Mouse (Mus musculus) intestine, embryonic 16.5 days (tissue): ENCODE results near the gene Hs3st3a1. TPM values are rescaled to one million over a fixed set of nuclear protein-coding genes. Genes with fewer than 3 reads are reported as not detected.

Experiments
- ATAC-seq: fragments of 200-750 bp; cut with Nextera tagmentation; 2 replicates; pipeline ENCODE4 v1.8.0; 2017; ENCODE audit warnings: moderate TSS enrichment, moderate library complexity
- H3K27ac ChIP-seq: fragments of 300-500 bp; sonication (generic); 2 replicates; pipeline ENCODE4 v1.5.1; 2014; ENCODE audit warnings: mild to moderate bottlenecking, low read length
- H3K27me3 ChIP-seq: fragments of 300-500 bp; sonication (generic); replicated peaks from 2 replicates; pipeline ENCODE4 v1.6.1; 2014; ENCODE audit warnings: low read length, control low read depth, mixed read lengths; ENCODE audit not compliant: control insufficient read depth, insufficient read depth
- H3K36me3 ChIP-seq: fragments of 300-500 bp; sonication (generic); 2 replicates; pipeline ENCODE4 v1.6.1; 2014; ENCODE audit warnings: low read length, control low read depth; ENCODE audit not compliant: control insufficient read depth, insufficient read depth
- H3K4me1 ChIP-seq: fragments of 300-500 bp; sonication (generic); 2 replicates; pipeline ENCODE4 v1.6.1; 2014; ENCODE audit warnings: low read length, control low read depth, mixed read lengths; ENCODE audit not compliant: control insufficient read depth, insufficient read depth
- H3K4me2 ChIP-seq: fragments of 300-500 bp; sonication (generic); 2 replicates; pipeline ENCODE4 v1.6.1; 2014; ENCODE audit warnings: low read depth, low read length, control low read depth
- H3K4me3 ChIP-seq: fragments of 300-500 bp; sonication (generic); 2 replicates; pipeline ENCODE4 v1.5.1; 2014; ENCODE audit warnings: mild to moderate bottlenecking, low read length
- H3K9ac ChIP-seq: fragments of 300-500 bp; sonication (generic); 2 replicates; pipeline ENCODE4 v1.6.1; 2014; ENCODE audit warnings: low read depth, low read length
- H3K9me3 ChIP-seq: fragments of 300-500 bp; sonication (generic); 2 replicates; pipeline ENCODE4 v1.6.1; 2016; ENCODE audit warnings: low read length, control low read depth; ENCODE audit not compliant: control insufficient read depth
- WGBS: fragments of 180-500 bp; shearing (Covaris S2); extraction: QIAGEN DNeasy Blood & Tissue Kit; methylation state at CpG from one replicate; pipeline ENCODE4 v1.1.7; 2014; 5-methylcytosine and 5-hydroxymethylcytosine counted together
- polyA plus RNA-seq: library from polyadenylated mRNA; unstranded; fragments of >200 nt; fragmentation: Nextera tagmentation; extraction: Ambion mirVana; gene quantifications from 2 replicates; pipeline ENCODE4 v1.2.1, GENCODE M21; 2015

The Hs3st3a1 gene
- polyA plus RNA-seq, 1 experiment from 2014 or later: 0.97 TPM

DNA sequence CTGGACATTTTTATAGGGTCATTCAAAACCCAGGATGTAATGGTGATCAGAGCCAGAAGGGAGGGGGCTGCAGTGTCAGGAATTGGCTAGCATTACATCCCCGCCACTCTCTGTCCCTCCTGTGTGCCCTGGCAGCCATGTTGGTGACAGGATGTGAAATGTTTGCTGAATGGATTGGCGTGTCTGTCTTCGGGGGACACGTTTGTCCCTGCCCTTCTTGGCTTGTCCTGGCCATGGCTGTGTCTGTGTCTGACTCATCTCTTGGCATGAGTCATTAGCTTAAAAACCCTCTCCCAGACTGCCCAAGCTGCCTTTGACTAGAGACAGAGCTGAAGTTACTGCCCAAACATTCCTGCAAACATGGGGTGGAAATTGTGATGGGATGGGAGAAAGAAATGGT, 33.6 kb downstream of the Hs3st3a1 start:
- H3K27ac ChIP-seq: no peak overlapping the region
- H3K36me3 ChIP-seq: no peaks in the 10 kb centered on the region
- no peak overlapping the region for H3K4me3 ChIP-seq
- H3K9me3 ChIP-seq: no peaks in the 10 kb centered on the region
- H3K27me3 ChIP-seq: no peaks in the 10 kb centered on the region
- no peak overlapping the region for H3K9ac ChIP-seq
- WGBS: 53% methylated on average over 4 of the region's 4 CpGs
- ATAC-seq: no peak
- no peaks in the 10 kb centered on the region for H3K4me1 ChIP-seq
- H3K4me2 ChIP-seq: no peak overlapping the region

GRCm38 (mm10) chr11:64470689-64471088, 35.6 kb downstream of the Hs3st3a1 start:
- H3K4me2 ChIP-seq: no peak overlapping the region
- ATAC-seq: no peak
- no peaks in the 10 kb centered on the region for H3K36me3 ChIP-seq
- H3K9ac ChIP-seq: no peak overlapping the region
- no peaks in the 10 kb centered on the region for H3K4me1 ChIP-seq
- H3K27me3 ChIP-seq: no peaks in the 10 kb centered on the region
- H3K9me3 ChIP-seq: no peaks in the 10 kb centered on the region
- H3K27ac ChIP-seq: no peak overlapping the region
- no peak overlapping the region for H3K4me3 ChIP-seq

DNA sequence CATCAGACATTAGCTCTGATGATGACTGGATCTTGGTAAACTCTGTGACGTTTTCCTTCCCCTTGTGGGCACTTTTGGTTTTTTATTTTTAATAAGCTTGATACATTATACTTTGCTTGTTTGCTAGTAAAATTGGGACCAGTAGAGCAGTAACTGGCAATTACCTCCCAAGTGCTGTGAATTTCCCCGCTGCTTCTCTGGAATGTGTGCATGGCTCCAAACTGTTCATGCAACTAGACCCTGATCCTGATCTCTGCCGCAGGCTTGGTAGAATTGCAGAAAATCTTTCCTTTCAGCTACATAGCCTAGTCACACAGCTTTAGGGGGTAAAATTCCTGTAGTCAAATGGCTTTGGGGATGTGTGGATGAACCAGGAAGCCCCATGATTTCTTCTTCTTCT, 38.5 kb downstream of the Hs3st3a1 start:
- Histone ChIP-seq H3K4me3 (no peak overlapping the region), H3K36me3 (no peaks in the 10 kb centered on the region), H3K9ac (no peak overlapping the region), H3K9me3 (no peaks in the 10 kb centered on the region), H3K4me1 (no peaks in the 10 kb centered on the region), H3K27me3 (no peaks in the 10 kb centered on the region), H3K27ac (no peak overlapping the region), H3K4me2 (no peak overlapping the region)
- WGBS: 80% methylated on average over 3 of the region's 3 CpGs
- no peak for ATAC-seq

- H3K9ac ChIP-seq: no peak overlapping the region
- H3K4me2 ChIP-seq: no peak overlapping the region
- H3K27ac ChIP-seq: no peak overlapping the region
- H3K9me3 ChIP-seq: no peaks in the 10 kb centered on the region
- no peaks in the 10 kb centered on the region for H3K36me3 ChIP-seq
- no peak overlapping the region for H3K4me3 ChIP-seq
- no peak for ATAC-seq
- 58% methylated on average over 3 of the region's 3 CpGs for WGBS
- H3K4me1 ChIP-seq: no peaks in the 10 kb centered on the region
- no peaks in the 10 kb centered on the region for H3K27me3 ChIP-seq
These were observed 46.3 kb downstream of the Hs3st3a1 start for GRCm38 (mm10) chr11:64481445-64481844.

DNA sequence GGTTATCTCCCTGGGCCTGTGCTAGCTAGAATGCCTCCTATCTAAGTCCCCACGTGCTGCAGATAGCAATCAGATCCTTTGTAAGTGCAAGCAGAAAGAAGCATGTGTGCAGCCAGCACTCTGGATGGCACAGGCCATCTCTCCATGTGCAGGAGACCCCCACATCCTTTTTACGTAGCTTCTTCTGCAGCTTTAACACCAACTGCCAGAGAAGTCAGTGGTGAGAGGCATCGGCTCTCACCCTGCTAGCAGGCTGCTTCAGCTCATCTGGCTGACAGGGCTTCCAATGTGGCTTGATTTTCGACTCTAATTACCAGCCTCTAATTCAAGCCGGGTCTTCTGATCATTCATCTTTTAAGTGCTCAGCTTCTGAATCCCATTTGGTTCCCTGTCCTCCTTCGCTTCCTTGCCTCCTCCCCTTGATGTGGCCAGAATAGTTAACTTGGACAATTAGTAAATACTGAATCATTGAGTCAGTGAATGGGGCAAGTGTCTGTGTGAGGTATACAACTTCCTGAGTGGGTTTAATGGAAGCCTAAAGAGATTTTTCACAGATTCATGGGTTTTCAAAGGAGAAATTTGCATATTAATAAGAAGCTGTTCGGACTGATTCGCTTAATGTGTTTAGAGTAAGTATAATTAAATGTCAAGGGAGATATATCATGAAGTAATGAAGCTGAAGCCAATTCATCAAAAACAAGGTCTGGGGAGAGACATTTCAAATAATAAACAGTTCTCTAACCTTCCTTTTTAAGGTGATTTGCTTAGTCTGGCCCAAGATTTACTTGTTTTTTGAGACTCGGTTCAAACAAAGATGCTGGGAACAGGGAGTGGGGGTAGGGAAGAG, 54.7 kb downstream of the Hs3st3a1 start:
- H3K27me3 ChIP-seq: no peaks in the 10 kb centered on the region
- 51% methylated on average over 9 of the region's 9 CpGs for WGBS
- H3K4me1 ChIP-seq: no peaks in the 10 kb centered on the region
- H3K4me3 ChIP-seq: no peak overlapping the region
- no peak for ATAC-seq
- no peak overlapping the region for H3K4me2 ChIP-seq
- no peak overlapping the region for H3K27ac ChIP-seq
- no peaks in the 10 kb centered on the region for H3K9me3 ChIP-seq
- no peaks in the 10 kb centered on the region for H3K36me3 ChIP-seq
- H3K9ac ChIP-seq: no peak overlapping the region

DNA sequence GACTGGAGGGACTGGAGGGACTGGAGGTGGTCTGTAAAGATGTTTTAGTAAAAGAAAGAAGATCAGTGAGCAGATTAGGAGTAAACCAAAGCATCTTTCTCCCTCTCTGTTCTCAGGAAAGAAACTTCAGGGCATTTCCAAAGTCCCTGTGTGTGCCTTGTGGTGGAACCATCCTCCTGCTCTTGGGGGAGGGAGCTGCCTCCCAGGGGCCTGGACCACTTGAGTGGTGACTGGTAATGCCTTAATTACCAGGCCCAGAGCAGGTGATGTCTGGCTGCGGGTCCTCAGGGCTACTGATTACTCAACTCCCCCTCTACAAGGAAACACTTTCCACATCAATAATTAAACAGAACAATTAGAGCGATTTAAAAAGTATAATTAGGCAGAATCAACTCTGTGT, 59.3 kb downstream of the Hs3st3a1 start:
- H3K9me3 ChIP-seq: no peaks in the 10 kb centered on the region
- no peaks in the 10 kb centered on the region for H3K27me3 ChIP-seq
- H3K36me3 ChIP-seq: no peaks in the 10 kb centered on the region
- H3K27ac ChIP-seq: no peak overlapping the region
- 45% methylated on average over 2 of the region's 2 CpGs for WGBS
- H3K4me1 ChIP-seq: no peaks in the 10 kb centered on the region
- no peak overlapping the region for H3K9ac ChIP-seq
- no peak overlapping the region for H3K4me2 ChIP-seq
- H3K4me3 ChIP-seq: no peak overlapping the region
- ATAC-seq: no peak

DNA sequence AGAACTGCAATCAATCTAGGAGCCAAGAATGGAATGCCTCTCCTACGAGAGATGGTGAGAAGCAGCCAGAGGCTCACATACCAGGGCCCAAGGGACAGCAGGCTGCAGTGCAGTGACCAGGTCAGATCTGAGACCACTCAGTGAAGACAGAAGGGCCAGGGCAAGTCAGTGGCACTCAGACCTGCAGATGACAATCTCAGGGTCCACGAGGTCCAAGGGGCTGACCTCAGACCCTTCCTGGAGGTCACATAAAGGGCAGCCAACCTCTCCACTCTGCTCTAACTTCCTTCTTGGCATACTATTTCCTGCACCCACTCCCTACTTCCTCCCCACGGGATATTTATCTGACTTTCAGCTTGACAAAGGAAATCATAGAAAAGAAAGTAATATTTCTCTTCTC, 60.8 kb downstream of the Hs3st3a1 start:
- Histone ChIP-seq H3K9ac (no peak overlapping the region), H3K36me3 (no peaks in the 10 kb centered on the region), H3K4me3 (no peak overlapping the region), H3K4me1 (no peaks in the 10 kb centered on the region), H3K27ac (no peak overlapping the region), H3K4me2 (no peak overlapping the region), H3K27me3 (no peaks in the 10 kb centered on the region), H3K9me3 (no peaks in the 10 kb centered on the region)
- no peak for ATAC-seq
- WGBS: 22% methylated on average over 3 of the region's 3 CpGs

DNA sequence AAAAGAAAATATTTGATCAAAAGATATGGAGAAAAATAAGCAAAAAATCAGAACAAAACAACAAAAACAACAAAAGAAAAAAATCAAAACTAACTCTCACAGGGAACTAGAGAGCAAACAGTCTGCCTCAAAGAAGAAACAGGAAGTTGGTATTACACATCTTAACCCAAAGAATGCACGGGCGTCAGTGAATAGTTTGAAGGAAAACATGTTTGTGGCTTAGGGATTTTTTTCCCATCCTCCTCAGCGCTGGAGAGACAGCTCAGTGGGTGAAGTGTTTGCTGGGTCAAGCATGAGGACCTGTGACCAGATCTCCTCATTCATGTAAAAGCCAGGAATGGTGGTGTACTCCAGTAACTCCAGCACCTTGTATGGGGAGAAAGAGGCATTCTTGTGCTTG, 61.5 kb downstream of the Hs3st3a1 start:
- Histone ChIP-seq H3K4me3 (no peak overlapping the region), H3K36me3 (no peaks in the 10 kb centered on the region), H3K27ac (no peak overlapping the region), H3K9me3 (no peaks in the 10 kb centered on the region), H3K27me3 (no peaks in the 10 kb centered on the region), H3K4me2 (no peak overlapping the region), H3K9ac (no peak overlapping the region), H3K4me1 (no peaks in the 10 kb centered on the region)
- no peak for ATAC-seq
- 46% methylated on average over 3 of the region's 3 CpGs for WGBS

DNA sequence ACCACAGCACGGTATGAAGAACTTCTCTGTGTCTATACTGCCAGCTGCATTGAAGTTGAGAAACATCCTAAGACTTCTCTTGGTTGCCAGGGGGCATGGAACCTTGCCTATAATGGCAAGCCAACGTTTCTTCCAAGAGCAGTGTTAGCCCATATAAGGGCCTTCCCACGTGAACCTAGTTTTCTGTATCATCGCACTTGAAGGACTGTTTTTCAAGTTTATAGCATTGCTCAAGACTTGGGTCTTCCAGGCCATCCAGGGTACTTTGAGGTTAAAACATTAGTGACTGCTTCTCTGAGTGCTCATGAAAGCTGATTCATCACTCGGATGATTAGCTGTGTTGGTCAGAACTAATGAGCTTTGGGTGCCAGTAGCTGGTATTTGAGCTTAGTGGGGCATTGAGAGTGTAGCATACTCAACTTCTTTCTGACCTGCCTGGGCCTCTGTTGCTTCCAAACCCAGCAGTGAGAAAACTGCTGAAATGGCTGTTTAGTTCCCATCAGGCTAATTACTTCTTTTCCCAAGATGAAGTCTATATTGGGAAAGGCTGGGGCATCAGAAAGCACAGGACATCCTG, 65.5 kb downstream of the Hs3st3a1 start:
- no peaks in the 10 kb centered on the region for H3K36me3 ChIP-seq
- ATAC-seq: no peak
- no peak overlapping the region for H3K27ac ChIP-seq
- H3K9me3 ChIP-seq: no peaks in the 10 kb centered on the region
- H3K4me1 ChIP-seq: no peaks in the 10 kb centered on the region
- H3K9ac ChIP-seq: no peak overlapping the region
- H3K4me3 ChIP-seq: no peak overlapping the region
- no peaks in the 10 kb centered on the region for H3K27me3 ChIP-seq
- WGBS: 89% methylated on average over 5 of the region's 5 CpGs
- no peak overlapping the region for H3K4me2 ChIP-seq
